Mouse (Mus musculus): ENCODE results near the gene Prdm2.

DNA sequence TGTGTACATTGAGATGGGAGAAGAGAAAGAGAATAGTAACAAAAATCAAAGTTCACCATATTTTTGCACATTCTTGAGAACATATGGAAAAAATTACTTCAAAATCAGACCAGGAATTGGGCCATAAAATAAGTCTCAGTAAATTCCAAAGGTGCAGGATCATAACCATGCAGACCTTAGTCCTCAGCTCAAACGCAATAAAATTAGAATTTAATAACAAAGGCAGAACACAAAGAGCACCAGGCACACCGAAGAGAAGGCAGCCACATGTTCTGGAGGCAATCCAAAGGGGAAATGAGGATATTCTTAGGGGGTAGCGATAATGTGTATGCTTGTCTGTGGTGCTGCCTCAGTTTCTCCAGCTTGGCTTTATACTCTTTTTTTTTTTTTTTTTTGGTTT, 18.3 kb upstream of the Prdm2 start:
- TF ChIP-seq CTCF (IDR thresholded peaks at IDR 0.05; ENCODE audit: borderline replicate concordance, insufficient read depth, low read length) (no peak), POLR2A (IDR thresholded peaks at IDR 0.05; ENCODE audit: low read depth, low read length) (no peak)

Measured in embryonic fibroblast, embryonic 13.5 days (primary cell).